Mouse (Mus musculus): ENCODE data around the gene Etfb. TPM values are rescaled to one million over a fixed set of nuclear protein-coding genes. Genes with fewer than 3 reads are reported as not detected.
A peak's percentile ranks its signal among the peaks of the same experiment; 100 is the strongest.

Gene Etfb
- total RNA-seq, 2 experiments from 2014 or later = 58.8 to 77.2 TPM

DNA sequence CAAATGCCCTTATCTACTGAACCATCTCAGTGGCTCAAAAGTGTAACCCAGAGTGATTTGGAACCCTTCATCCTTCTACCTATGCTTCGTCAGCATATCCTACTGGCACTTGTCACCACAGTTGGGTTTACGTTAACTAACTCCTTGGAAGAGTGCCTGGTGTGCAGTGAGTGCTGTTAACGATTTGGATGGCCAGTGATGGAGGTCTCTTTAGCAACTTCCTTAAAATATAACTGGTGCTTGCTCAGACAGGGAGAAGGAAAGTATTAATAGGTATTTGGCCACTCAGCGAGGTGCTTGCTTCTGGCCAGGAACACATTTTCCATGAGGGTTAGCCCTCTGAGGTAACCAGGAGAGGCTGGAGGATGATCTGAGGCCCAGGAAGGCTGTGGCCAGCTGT lies 3.9 kb downstream of the Etfb start:
- DNase-seq (ENCODE audit: extremely low spot score in 1 of 2, low spot score in 1 of 2) = no peak

- DNase-seq (ENCODE audit: extremely low spot score in 1 of 2, low spot score in 1 of 2) = no peak
These were observed 4.4 kb downstream of the Etfb start for GRCm38 (mm10) chr7:43448246-43448645.

GRCm38 (mm10) chr7:43449811-43450210 lies 5.9 kb downstream of the Etfb start:
- DNase-seq (ENCODE audit: extremely low spot score in 1 of 2, low spot score in 1 of 2) = no peak

- no peak for DNase-seq (ENCODE audit: extremely low spot score in 1 of 2, low spot score in 1 of 2)
These were observed 7.8 kb downstream of the Etfb start for GRCm38 (mm10) chr7:43451726-43452125.

DNA sequence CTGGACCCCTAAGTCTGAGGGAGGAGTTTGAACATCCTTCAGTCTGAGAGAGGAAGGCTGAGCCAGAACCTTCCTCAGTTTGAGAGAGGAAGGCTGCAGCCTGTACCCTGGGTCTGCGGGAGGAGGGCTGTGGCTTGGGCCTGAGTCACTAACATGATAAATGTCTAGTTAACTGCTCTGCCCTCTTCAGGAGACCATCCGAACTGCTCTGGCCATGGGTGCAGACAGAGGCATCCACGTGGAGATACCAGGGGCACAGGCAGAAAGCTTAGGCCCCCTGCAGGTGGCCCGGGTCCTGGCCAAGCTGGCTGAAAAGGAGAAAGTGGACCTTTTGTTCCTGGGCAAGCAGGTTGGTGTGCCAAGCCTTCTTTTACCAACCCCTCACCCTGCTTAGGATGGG lies 8.7 kb downstream of the Etfb start:
- no peak for DNase-seq (ENCODE audit: extremely low spot score in 1 of 2, low spot score in 1 of 2)

- DNase-seq (ENCODE audit: extremely low spot score in 1 of 2, low spot score in 1 of 2) = no peak
These were observed 9.9 kb downstream of the Etfb start for GRCm38 (mm10) chr7:43453599-43454355.

DNA sequence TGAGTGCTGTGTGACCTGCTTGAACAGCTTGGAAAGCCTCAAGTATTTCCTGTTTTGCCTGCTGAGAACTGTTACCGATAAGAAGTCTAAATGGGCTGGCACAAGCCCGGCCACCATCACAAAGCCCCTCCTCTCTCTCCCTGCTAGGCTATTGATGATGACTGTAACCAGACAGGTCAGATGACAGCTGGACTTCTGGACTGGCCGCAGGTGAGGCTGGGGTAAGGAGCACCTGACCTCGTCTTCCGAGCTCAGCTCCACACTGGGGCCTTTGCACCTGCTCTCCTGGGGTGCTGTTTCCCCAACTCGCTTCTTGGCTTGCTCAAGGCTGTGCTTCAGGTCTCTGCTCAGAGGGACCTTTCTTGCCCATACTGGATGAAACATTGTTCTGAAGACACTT lies 10.5 kb downstream of the Etfb start:
- no peak for DNase-seq (ENCODE audit: extremely low spot score in 1 of 2, low spot score in 1 of 2)

DNA sequence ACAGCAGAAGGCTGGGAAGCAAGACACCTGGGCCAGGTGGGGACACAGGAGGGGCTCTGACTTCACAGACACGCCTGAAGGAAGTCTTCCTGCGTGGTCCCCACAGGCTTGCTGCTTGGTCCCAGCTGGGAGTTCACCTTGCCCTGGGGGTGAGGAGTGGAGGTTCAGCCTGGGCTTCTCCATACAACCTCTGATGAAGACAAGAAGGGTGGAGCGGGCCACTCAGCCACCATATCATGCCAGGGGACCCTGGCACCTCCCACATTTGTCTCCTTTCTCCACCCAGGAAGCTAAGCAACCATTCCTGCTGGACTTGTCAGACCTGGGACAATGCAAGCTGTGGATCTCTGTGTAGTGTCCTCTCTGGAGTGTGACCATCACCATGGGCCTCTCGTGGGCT lies 19.0 kb downstream of the Etfb start, which contains the start of gene Vsig10l:
TSS of gene Vsig10l (plus strand) at position 301 of the 400 bp plus-strand sequence.
- DNase-seq (ENCODE audit: extremely low spot score in 1 of 2, low spot score in 1 of 2) = no peak

- no peak for DNase-seq (ENCODE audit: extremely low spot score in 1 of 2, low spot score in 1 of 2)
These were observed 20.1 kb downstream of the Etfb start for GRCm38 (mm10) chr7:43463976-43464375.

DNA sequence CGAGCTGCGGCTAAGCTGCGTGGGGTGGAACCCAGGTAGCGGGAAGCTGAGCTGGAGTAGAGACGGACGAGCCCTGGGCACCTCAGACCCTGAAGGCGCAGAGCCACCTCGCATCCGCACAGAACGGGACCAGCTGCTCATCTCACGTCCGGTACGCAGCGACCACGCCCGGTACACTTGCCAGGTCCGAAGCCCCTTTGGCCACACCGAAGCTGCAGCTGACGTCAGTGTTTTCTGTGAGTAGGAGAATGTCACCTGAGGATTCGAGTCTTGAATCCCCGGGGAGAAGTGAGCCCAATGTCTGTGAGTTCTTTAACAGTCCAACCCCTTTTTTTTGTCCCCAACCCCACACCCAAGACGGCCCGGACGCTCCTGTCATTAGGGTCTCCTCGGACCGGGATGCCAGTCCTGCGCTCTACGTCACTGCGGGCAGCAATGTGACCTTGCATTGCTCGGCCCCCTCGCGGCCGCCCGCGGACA lies 21.0 kb downstream of the Etfb start:
- no peak for DNase-seq (ENCODE audit: extremely low spot score in 1 of 2, low spot score in 1 of 2)

DNA sequence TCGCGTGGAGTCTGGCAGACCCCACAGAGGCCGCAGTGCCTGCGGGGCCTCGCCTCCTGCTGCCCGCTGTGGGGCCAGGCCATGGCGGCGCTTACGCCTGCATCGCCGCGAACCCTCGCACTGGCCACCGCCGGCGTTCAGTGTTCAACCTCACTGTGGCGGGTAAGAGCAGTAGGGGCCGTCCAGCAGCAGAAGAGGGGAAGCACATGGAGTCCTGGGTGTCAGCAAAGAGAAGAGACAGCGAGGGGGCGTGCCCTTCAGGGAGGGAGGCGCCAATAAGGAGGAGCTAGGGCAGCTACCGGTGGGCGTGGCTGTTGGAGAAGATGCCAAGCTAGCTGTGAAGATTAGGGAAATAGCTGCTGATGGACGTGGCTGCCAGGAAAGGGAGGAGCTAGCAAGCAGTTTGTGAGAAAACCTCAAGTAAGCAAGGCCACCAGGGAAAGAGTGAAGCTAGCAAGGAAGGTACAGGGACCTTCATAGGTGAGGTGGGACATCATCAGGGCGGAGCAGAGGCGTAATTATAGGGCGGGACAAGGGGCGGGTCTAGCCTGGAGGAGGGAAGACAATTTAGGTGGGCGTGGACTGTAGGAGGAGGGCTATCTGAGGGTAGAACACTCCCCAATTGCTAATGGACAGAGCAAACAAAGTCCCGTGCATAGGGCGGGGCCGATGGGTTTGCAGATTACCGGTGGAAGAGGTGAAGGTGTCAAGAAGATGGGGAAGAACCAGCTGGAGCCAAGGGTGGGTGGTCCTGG lies 21.6 kb downstream of the Etfb start:
- peak in 1 of 2 experiments; percentile 52 for DNase-seq (ENCODE audit: extremely low spot score in 1 of 2, low spot score in 1 of 2)

DNA sequence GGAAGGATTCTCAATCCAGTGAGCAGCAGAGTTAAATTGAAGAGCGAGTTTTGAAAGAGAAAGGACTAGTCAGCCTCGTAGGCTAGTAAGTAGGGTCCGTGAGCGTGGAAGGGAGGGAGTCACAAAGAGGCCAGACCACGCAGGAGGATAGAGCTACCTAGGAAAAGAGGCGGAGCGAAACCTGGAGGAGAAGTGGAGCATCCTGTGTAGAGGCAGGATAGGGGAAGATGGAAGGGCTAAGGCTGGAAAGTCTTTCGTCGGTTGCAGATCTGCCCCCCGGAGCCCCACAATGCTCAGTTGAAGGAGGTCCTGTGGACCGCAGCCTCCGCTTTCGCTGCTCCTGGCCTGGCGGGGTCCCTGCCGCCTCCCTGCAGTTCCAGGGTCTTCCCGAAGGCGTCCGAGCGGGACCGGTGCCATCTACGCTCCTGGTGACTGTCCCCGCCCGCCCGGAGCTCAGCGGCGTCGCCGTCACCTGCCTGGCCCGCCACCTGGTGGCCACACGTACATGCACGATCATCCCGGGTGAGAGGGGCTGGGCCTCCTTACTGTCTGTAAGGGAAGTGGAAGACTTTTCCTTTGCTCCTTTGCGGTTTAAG lies 22.3 kb downstream of the Etfb start:
- DNase-seq (ENCODE audit: extremely low spot score in 1 of 2, low spot score in 1 of 2) = peak; percentile 65 to 77

GRCm38 (mm10) chr7:43470373-43470772 lies 26.5 kb downstream of the Etfb start:
- peak in 1 of 2 experiments; percentile 56 for DNase-seq (ENCODE audit: extremely low spot score in 1 of 2, low spot score in 1 of 2)

DNA sequence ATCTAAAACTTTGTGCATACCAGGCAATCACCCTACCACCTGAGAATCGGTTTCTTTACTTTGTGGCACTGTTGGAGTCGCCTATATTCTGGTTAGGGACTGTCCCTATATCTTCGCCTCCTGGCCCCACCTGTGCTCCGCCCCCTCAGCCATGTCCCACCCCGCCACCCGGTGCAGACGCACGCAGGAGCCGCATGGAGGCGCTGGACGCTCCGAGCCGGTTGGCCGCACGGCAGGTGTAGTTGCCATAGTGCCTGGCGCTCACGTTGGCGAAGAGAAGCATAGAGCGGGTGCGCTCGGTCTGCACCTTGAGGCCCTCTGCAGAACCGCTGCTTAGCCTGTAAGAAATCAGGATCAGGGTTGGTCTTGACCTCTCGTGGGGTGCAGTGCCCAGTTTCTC lies 31.8 kb downstream of the Etfb start:
- DNase-seq (ENCODE audit: extremely low spot score in 1 of 2, low spot score in 1 of 2) = no peak

- DNase-seq (ENCODE audit: extremely low spot score in 1 of 2, low spot score in 1 of 2) = no peak
These were observed 32.5 kb downstream of the Etfb start for GRCm38 (mm10) chr7:43476376-43476775.

DNA sequence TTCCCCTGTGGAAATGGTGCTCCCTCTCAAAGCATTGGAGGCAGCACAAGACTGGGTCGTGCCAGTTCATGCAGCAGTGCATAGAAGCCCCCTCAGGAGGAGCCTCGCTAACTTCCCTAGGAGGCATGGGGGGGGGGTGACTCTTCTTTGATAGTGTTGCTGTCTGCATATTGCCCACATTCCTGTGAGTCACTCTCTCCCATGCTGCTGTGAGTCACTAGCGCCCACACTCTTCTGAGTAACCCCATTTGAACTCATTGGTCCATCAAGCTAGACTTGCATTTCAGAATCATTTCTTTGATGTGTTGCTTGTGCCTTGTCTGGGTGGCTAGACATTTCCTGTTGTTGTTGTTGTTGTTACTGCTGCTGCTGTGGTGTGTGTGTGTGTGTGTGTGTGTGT lies 37.3 kb downstream of the Etfb start:
- DNase-seq (ENCODE audit: extremely low spot score in 1 of 2, low spot score in 1 of 2) = no peak

DNA sequence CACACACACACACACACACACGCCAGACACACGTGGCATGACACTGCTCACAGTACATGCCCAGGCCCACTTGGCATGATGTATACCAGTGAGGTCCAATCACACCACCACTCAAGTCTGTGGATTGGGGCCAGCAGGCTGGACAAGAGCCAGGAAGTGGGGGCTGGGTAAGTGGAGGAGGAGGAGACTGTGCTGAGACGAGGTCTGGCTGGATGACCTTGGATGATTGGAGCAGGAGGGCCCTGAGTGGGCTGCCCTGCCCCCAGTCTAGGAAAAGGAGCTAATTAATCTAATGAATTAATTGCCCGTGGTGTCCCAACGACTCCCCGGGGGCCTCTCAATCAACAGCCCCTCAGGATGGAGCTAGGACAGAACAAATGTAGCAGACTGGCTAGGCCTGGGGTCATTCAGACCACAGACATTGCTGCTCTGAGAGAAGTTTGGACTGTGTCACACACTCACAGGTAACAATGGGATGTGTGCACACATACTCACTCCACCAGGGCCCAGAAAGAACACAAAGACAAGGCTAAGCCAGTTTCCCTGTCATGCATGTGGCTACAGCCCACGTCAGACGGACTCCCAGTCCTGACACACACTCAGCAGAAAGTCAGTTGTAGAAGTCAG lies 38.3 kb downstream of the Etfb start:
- no peak for DNase-seq (ENCODE audit: extremely low spot score in 1 of 2, low spot score in 1 of 2)

DNA sequence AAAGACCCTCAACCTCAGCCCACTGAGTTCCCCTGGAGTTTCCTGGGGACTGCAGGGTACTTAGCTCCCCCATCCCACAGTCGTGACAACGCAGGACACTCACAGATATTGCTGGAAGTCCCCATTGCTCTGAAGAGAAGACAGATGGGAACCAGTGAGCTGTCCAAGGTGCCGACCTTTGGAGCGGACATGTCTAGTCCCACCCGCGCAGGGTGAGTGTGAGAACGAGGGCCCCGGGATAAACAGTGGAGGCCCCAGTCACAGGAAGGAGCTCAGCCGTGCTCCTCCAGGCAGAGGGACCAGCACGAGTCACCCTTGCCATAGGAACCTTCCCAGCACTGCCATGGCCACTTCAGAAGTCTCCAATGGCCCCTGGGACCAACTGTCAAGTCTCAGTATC lies 39.4 kb downstream of the Etfb start:
- no peak for DNase-seq (ENCODE audit: extremely low spot score in 1 of 2, low spot score in 1 of 2)

- no peak for DNase-seq (ENCODE audit: extremely low spot score in 1 of 2, low spot score in 1 of 2)
These were observed 44.8 kb downstream of the Etfb start for GRCm38 (mm10) chr7:43488646-43489045.

DNA sequence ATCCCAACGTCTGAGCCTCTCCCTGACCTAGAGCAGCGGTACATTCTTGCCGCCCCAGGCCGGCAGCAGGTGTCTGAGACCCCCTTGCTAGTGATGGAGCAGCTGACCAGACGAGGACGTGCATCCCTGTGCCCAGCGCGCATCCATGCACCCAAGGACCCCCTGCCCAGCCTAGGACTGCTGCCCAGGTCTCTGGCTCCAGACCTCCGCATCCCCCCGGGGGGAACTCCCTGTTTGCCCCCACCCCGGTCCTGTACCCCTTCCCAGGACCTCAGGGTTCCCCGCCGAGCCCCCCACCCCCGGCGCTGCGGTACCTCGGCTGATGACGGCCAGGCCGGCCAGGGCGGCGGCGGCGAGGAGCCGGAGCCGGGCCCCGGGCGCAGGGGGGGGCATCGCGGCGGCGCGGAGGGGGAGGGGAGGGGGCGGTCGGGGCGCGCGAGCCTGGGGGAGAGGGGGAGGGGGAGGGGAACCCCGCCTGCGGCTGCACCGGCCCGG lies 45.8 kb downstream of the Etfb start, which contains the start of gene Iglon5:
TSS of gene Iglon5 (minus strand) at position 445 of the 495 bp plus-strand sequence.
- DNase-seq (ENCODE audit: extremely low spot score in 1 of 2, low spot score in 1 of 2) = peak in 1 of 2 experiments; percentile 33
